ENCODE assay signal across 22 mouse cellular contexts in genomic region chr2:115177076-115177475, GRCm38 (mm10).
"Had no signal": no experiment of that assay in that cellular context is flagged by ENCODE, and none has a peak within 500 bp of the region (broad histone marks: within the 10 kb centered on the region; RNA-seq: fewer than 3 reads in every experiment).

No protein-coding gene starts in this region.

- H3K27ac ChIP-seq: lung, embryonic 15.5 days; macrophage; midbrain, embryonic 12.5 days; neural tube, embryonic 13.5 days; neural tube, embryonic 15.5 days had no signal

- H3K4me3 ChIP-seq: lung, embryonic 15.5 days; megakaryocyte, embryonic 14.5 days; midbrain, embryonic 12.5 days; myocyte; neural tube, embryonic 13.5 days; neural tube, embryonic 15.5 days had no signal

- H3K4me1 ChIP-seq: lung, embryonic 15.5 days; megakaryocyte, embryonic 14.5 days; midbrain, embryonic 12.5 days; neural tube, embryonic 13.5 days; neural tube, embryonic 15.5 days had no signal

- H3K9ac ChIP-seq: liver, postnatal 0 days; lung, embryonic 15.5 days; midbrain, embryonic 12.5 days; neural tube, embryonic 13.5 days; neural tube, embryonic 15.5 days had no signal

- H3K4me2 ChIP-seq: lung, embryonic 15.5 days; midbrain, embryonic 12.5 days; neural tube, embryonic 13.5 days; neural tube, embryonic 15.5 days had no signal

- H3K27me3 ChIP-seq: lung, embryonic 15.5 days; megakaryocyte, embryonic 14.5 days; midbrain, embryonic 12.5 days; neural tube, embryonic 13.5 days; neural tube, embryonic 15.5 days had no signal

- H3K36me3 ChIP-seq: lung, embryonic 15.5 days; midbrain, embryonic 12.5 days; neural tube, embryonic 13.5 days; neural tube, embryonic 15.5 days had no signal

- ATAC-seq: liver, postnatal 0 days; lung, postnatal 0 days; midbrain, embryonic 16.5 days had no signal

- H3K9me3 ChIP-seq: lung, embryonic 15.5 days; megakaryocyte, embryonic 14.5 days; midbrain, embryonic 12.5 days; neural tube, embryonic 13.5 days; neural tube, embryonic 15.5 days had no signal

- DNase-seq: liver, postnatal 0 days; lung, adult 2 months; lung, postnatal 14 days; lung, postnatal 36 days; midbrain, embryonic 14.5 days; retina, postnatal 1 day; right cerebral cortex, adult 18-20 months; right cerebral cortex, postnatal 25 days; right cerebral cortex, postnatal 4 days; spleen, adult 18-20 months; thymus, adult 18-20 months; thymus, postnatal 14 days; thymus, postnatal 36 days had no signal
